In genomic region chr16:23046319-23046718, GRCm38 (mm10) we compare ENCODE assay signal across 9 mouse cellular contexts. TPM values are rescaled to one million over a fixed set of nuclear protein-coding genes. Genes with fewer than 3 reads are reported as not detected.
DNase-seq lines count a peak whose midpoint lies in the region; ATAC-seq and TF ChIP-seq lines count a peak whose summit lies in the region.
"Had no signal": no experiment of that assay in that cellular context is flagged by ENCODE, and none has a peak within 500 bp of the region (broad histone marks: within the 10 kb centered on the region; RNA-seq: fewer than 3 reads in every experiment).

No protein-coding gene starts in this region.

- no peak overlapping the region for H3K4me3 ChIP-seq in liver, embryonic 14.5 days (ENCODE audit: insufficient read depth in 1 of 2, low read depth in 2 of 2, low read length in 2 of 2)
- H3K4me3 ChIP-seq: erythroblast, embryonic 14.5 days had no signal

- H3K9me3 ChIP-seq in liver, embryonic 14.5 days (ENCODE audit: control insufficient read depth, low read length), result no peaks in the 10 kb centered on the region

- no peak overlapping the region for H3K27ac ChIP-seq in liver, embryonic 14.5 days

- H3K27me3 ChIP-seq in liver, embryonic 14.5 days (ENCODE audit: control insufficient read depth, insufficient read depth, low read length), result no peaks in the 10 kb centered on the region

- ATAC-seq in liver, embryonic 14.5 days (ENCODE audit: insufficient read depth), result no peak

- no peaks in the 10 kb centered on the region for H3K36me3 ChIP-seq in liver, embryonic 14.5 days (replicated peaks; ENCODE audit: control insufficient read depth, insufficient read depth, low read depth)

- 0 out of 2 replicates have a peak, but pooled peaks have one; percentile 13 for TF ChIP-seq CTCF in liver, embryonic 14.5 days (IDR thresholded peaks at IDR 0.05; ENCODE audit: low read depth)

- H3K9ac ChIP-seq in liver, embryonic 14.5 days (replicated peaks), result no peak overlapping the region

- 55% methylated on average over 5 of the region's 5 CpGs for WGBS in liver, embryonic 14.5 days (ENCODE audit: insufficient replicate concordance)

- no peak overlapping the region for H3K4me2 ChIP-seq in liver, embryonic 14.5 days (ENCODE audit: low read depth)

- no peaks in the 10 kb centered on the region for H3K4me1 ChIP-seq in liver, embryonic 14.5 days (replicated peaks; ENCODE audit: control insufficient read depth in 2 of 2, insufficient read depth in 2 of 2, low read length in 1 of 2)

- peak; percentile 20 to 26 for DNase-seq in cerebellum, postnatal 14 days
- no peak for DNase-seq in cerebellum, adult 9-11 months
- no peak for DNase-seq in liver, embryonic 14.5 days (ENCODE audit: low read depth in 3 of 3, low spot score in 3 of 3)
- DNase-seq in liver, result no peak
- peak; percentile 40 for DNase-seq in embryo, embryonic 11 days
- peak; percentile 18 for DNase-seq in mesoderm, embryonic 11.5 days (ENCODE audit: low read depth, low spot score)
- DNase-seq in c-Kit-positive CD71-positive TER-119-positive erythroid progenitor cells, embryonic 14.5 days (ENCODE audit: low spot score), result no peak
- DNase-seq in thymus, postnatal 36 days, result no peak

- no peak for TF ChIP-seq EP300 in liver, embryonic 14.5 days (IDR thresholded peaks at IDR 0.05; ENCODE audit: low read depth)

RNA-seq across cellular contexts. Expression of gene Kng1, which starts 11.3 kb away (rescaled TPM):
- 162 and 225 TPM in 2 replicates for polyA plus RNA-seq in liver, embryonic 14.5 days (2012; rRNA removed)
- polyA plus RNA-seq in liver, embryonic 14.5 days (2014; fragmentation: Nextera tagmentation; extraction: Ambion mirVana), result 513 and 583 TPM in 2 replicates

RNA-seq across cellular contexts. Expression of gene Kng2, which starts 17.0 kb away (rescaled TPM):
- polyA plus RNA-seq in liver, embryonic 14.5 days (2012; rRNA removed), result 7.9 and 13.3 TPM in 2 replicates
- 27.6 and 27.7 TPM in 2 replicates for polyA plus RNA-seq in liver, embryonic 14.5 days (2014; fragmentation: Nextera tagmentation; extraction: Ambion mirVana)
- polyA plus RNA-seq: erythroblast, embryonic 14.5 days had no signal

Comparison
In these comparisons a context has a peak if more than half of its experiments do, and no peak if none do; other contexts are left out.
1. DNase-seq: peak in cerebellum, postnatal 14 days (2 of 2), embryo, embryonic 11 days (single experiment) and mesoderm, embryonic 11.5 days (single experiment); none in cerebellum, adult 9-11 months (single experiment), liver, embryonic 14.5 days (0 of 3), liver (single experiment), c-Kit-positive CD71-positive TER-119-positive erythroid progenitor cells, embryonic 14.5 days (single experiment) and thymus, postnatal 36 days (0 of 2).